Mouse (Mus musculus): ENCODE data around the gene Rps6kb2.

The Rps6kb2 gene

DNA sequence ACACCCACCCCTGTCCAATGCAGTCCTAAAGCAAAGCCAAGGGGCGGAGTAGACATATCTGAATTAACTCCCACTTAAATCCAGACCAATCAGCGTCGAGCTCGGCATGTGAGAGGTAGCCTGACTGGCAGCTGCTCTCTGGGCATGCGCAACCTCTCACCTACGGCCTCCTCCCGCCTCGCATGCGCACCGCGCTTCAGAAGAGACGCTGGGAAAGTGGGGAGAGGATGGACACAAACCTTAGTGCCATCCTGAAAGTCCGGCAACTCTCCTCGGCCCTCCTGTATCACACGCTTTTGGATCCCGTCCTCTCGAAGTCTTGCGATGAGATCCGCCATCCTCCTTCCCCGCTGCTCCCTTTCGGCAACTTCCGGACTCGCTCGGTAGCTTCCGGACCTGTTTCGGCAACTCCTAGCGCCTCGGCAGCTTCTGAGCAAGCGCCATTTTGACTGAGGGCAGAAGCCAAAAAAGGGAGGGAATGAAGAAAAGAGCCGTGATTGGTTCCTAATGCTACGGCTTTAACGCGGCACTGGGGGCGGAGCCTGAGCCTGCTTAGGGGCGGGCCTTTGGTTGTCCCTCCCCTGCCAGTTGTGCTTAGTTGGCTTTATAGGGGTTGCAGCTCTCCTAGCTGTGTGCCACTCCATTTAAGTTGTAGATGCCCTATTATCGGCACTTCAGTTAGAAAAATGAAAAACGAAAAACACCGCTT lies 41.9 kb downstream of the Rps6kb2 start:
- peak; percentile 97 for DNase-seq (ENCODE audit: extremely low spot score, low read depth, low spot score)

GRCm38 (mm10) chr19:4120496-4120895 lies 42.7 kb downstream of the Rps6kb2 start:
- no peak for DNase-seq (ENCODE audit: extremely low spot score, low read depth, low spot score)

DNA sequence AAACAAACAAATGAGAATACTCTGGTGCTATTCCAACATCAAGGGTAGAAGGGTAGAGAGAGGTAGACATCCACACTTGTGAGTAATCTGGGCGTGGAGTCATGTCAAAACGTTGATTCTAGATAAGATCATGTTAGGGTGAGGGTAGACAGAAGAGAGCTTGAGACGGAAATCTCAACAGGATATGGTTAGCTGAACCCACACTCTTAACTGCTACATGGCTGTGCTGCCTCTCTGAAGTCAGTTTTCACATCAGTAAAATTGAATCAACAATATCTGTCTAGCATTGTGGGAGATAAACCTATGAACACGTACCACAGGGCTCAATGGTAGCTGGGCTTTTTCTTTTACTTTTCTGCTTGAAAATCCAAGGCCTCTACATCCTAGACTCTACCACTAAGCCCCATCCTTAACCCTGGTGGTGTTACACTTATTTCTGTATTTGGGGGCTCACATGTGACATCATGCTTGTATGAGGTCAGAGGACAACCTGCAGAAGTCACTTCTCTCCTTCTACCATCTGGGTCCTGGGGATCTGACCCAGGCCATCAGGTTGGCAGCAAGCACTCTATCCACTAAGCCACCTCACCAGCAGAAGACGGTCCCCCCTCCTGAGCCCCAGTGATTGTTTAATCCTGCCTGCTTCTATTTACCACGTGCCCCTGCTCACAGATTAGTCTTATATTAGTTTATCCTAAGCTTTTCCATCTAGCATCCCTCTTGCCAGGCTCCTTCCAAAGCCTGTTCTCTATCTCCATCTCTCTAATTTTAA lies 43.3 kb downstream of the Rps6kb2 start:
- DNase-seq (ENCODE audit: extremely low spot score, low read depth, low spot score): no peak

GRCm38 (mm10) chr19:4118350-4118749 lies 44.8 kb downstream of the Rps6kb2 start:
- DNase-seq (ENCODE audit: extremely low spot score, low read depth, low spot score): no peak

DNA sequence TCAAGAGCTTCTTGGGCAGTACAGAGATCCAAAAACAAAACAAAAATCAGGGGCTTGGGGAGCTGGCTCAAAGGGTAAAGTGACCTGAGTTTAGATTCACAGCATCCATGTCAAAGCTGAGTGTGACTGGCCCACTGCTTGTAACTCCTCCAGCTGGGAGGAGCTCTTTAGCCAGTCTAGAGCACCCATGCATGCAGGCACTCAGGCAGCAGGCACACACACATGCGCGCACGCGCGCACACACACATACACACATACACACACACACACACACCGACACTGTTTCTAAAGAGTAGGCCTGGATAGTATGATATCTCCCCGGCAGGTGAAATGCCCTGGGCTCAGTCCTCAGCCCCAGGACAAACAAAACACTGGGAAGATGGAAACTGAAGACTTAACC lies 46.1 kb downstream of the Rps6kb2 start:
- no peak for DNase-seq (ENCODE audit: extremely low spot score, low read depth, low spot score)

- no peak for DNase-seq (ENCODE audit: extremely low spot score, low read depth, low spot score)
Measured at GRCm38 (mm10) chr19:4115816-4116215, 47.3 kb downstream of the Rps6kb2 start.

GRCm38 (mm10) chr19:4115144-4115543 lies 48.0 kb downstream of the Rps6kb2 start:
- DNase-seq (ENCODE audit: extremely low spot score, low read depth, low spot score): no peak

- no peak for DNase-seq (ENCODE audit: extremely low spot score, low read depth, low spot score)
Measured at GRCm38 (mm10) chr19:4114551-4114950, 48.6 kb downstream of the Rps6kb2 start.

DNA sequence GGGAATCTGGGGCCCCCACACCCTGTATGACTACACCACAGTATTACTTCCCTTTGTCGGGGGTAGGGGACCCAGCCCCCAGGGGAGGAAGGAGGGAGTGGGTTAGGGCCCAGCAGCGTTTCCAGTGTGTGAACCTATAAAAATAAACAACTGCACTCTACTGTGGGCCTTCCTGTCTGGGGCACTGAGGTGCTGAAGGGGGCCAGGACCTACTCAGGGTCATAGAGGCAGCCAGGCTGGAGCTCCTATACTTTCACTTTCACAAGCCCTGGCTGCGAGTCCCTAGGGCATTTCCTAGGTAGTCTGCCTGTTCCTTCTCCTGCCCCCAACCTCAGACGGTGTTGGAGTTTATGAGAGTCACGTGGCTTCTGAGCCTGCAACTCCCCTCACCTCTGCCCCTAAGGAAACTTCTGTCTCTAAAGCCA lies 49.3 kb downstream of the Rps6kb2 start:
- no peak for DNase-seq (ENCODE audit: extremely low spot score, low read depth, low spot score)

DNA sequence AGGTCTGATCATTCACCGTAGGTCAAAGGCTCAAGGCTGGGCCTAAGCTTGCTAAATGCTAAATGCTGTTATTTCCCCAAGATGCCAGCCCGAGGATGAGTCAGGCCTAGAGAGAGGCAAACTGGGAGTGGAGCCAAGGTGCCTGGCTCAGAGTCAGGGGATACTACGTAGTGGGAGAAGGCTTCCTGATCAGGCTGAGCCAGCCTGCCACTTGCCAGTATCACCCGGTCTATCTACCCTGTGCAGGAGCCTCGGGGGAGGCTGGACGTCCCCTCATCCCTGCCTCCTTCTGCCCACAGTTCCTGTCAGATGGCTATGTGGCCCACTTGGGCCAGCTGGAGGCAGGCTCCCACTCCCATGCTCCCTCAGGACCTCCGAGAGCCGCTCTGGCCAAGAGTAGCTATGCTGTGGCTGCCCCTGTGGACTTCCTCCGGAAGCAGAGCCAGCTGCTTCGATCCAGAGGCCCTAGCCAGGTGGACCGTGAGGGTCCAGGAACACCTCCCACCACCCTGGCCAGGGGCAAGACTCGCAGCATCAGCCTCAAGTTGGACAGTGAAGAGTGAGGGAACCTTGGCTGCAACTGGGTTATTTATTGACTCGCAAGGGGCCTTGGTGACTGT lies 49.9 kb downstream of the Rps6kb2 start:
- no peak for DNase-seq (ENCODE audit: extremely low spot score, low read depth, low spot score)

GRCm38 (mm10) chr19:4112063-4112960 lies 50.8 kb downstream of the Rps6kb2 start:
- DNase-seq (ENCODE audit: extremely low spot score, low read depth, low spot score): no peak

DNA sequence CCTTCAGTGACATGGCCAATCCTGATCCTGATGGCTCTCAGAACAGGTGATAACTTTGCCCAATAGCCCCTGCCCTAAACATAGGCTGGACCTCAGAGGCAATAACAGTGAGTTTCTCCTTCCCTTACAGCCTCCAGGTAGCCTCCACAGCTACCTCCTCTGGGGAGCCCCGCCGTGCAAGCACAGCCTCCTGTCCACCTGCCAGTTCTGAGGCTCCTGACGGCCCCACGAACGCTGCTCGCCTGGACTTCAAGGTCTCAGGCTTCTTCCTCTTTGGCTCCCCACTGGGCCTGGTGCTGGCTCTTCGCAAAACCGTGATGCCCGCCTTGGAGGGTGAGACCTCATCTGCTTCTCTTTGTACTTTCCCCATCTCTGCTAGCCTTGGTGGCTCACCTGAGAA lies 54.6 kb downstream of the Rps6kb2 start:
- DNase-seq (ENCODE audit: extremely low spot score, low read depth, low spot score): no peak

DNA sequence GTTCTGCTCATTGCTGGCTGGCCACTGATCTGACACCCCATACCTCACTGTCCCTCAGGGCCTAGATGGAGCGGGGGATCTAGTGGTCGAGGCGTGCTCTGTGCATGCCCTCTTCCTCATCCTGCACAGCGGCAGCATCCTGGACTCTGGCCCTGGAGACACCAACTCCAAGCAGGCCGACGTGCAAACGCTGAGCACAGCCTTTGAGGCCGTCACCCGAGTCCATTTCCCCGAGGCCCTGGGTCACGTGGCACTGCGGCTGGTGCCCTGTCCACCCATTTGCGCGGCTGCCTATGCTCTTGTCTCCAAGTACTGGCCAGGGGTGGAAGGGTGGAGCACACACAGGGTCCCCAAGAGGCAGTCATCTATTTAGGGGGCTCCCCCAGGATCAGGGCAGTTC lies 56.5 kb downstream of the Rps6kb2 start:
- no peak for DNase-seq (ENCODE audit: extremely low spot score, low read depth, low spot score)

- no peak for DNase-seq (ENCODE audit: extremely low spot score, low read depth, low spot score)
Measured at GRCm38 (mm10) chr19:4104675-4105194, 58.4 kb downstream of the Rps6kb2 start.
